Mouse (Mus musculus): ENCODE data around the gene AI481877. TPM values are rescaled to one million over a fixed set of nuclear protein-coding genes. Genes with fewer than 3 reads are reported as not detected.
A peak's percentile ranks its signal among the peaks of the same experiment; 100 is the strongest.

AI481877 gene
- polyA plus RNA-seq, 1 experiment from 2014 or later, result 0.15 TPM

DNA sequence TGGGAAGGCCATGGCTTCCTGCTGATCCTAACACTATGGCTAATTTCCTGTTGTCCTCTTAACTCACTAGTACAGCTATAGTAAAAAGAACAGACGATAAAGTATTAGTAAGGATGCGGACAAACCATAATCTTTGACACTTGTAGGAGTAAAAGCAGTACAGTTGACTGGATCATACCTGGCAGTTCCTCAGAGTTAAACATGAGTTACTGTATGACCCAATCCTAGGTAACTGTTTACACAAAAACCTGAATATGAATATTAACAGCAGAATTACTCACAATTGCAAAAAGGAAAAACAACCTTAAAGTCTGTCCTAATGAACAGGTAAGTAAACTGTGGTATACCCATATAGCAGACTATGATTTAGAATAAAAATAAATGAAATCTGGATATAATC lies 30.9 kb downstream of the AI481877 start:
- Histone ChIP-seq H3K9ac (ENCODE audit: low read length) (no peak overlapping the region), H3K4me2 (ENCODE audit: low read depth, low read length) (no peak overlapping the region), H3K9me3 (replicated peaks; ENCODE audit: control insufficient read depth, low read length) (no peaks in the 10 kb centered on the region), H3K4me3 (replicated peaks; ENCODE audit: low read length) (no peak overlapping the region), H3K27me3 (ENCODE audit: control insufficient read depth, insufficient read depth, low read length) (no peaks in the 10 kb centered on the region), H3K36me3 (ENCODE audit: control insufficient read depth, insufficient read depth, low read length) (no peaks in the 10 kb centered on the region), H3K4me1 (ENCODE audit: control insufficient read depth, insufficient read depth, low read length) (no peaks in the 10 kb centered on the region), H3K27ac (ENCODE audit: low read length) (no peak overlapping the region)
- 69% methylated on average over 2 of the region's 2 CpGs for WGBS
- ATAC-seq (ENCODE audit: insufficient read depth, low FRiP score), result no peak

DNA sequence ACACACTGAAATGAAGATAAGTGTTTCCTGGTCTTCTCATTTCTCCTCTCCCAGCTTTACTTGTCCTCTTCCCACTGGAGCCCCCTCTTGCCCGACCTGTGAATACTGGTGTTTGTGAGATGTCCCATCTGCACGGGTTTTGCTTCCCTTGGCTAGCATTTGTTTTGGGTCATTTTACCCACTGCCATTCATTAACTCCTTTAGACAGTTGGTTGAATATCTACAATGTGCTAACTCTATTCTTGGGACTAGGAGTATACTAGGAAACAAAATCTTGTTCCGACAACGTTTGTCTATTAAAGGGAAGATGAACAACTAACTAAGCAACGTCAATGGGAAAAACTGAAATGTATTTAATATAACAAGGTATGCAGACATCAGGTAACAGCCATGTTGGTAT lies 32.1 kb downstream of the AI481877 start:
- ATAC-seq (ENCODE audit: insufficient read depth, low FRiP score), result no peak
- no peak overlapping the region for H3K4me3 ChIP-seq (replicated peaks; ENCODE audit: low read length)
- no peaks in the 10 kb centered on the region for H3K4me1 ChIP-seq (ENCODE audit: control insufficient read depth, insufficient read depth, low read length)
- no peaks in the 10 kb centered on the region for H3K36me3 ChIP-seq (ENCODE audit: control insufficient read depth, insufficient read depth, low read length)
- H3K27me3 ChIP-seq (ENCODE audit: control insufficient read depth, insufficient read depth, low read length), result no peaks in the 10 kb centered on the region
- WGBS, result 62% methylated on average over 5 of the region's 5 CpGs
- H3K4me2 ChIP-seq (ENCODE audit: low read depth, low read length), result no peak overlapping the region
- no peak overlapping the region for H3K9ac ChIP-seq (ENCODE audit: low read length)
- H3K27ac ChIP-seq (ENCODE audit: low read length), result no peak overlapping the region
- H3K9me3 ChIP-seq (replicated peaks; ENCODE audit: control insufficient read depth, low read length), result no peaks in the 10 kb centered on the region

DNA sequence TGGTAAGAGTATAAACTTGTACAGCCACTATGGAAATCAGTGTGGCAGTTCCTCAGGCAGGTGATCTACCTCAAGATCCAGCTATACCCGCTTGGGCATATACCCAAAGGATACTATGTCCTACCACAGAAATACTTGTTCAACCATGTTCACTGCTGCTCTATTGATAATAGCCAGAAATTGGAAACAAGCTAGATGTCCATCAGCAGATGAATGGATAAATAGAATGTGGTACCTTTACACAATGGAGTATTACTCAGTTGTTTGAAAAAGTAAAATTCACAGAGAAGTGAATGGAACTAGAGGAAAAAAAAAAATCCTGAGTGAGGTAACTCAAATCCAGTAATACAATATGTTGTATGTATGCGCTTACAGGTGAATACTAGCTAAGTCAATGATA lies 34.6 kb downstream of the AI481877 start:
- no peak overlapping the region for H3K4me2 ChIP-seq (ENCODE audit: low read depth, low read length)

DNA sequence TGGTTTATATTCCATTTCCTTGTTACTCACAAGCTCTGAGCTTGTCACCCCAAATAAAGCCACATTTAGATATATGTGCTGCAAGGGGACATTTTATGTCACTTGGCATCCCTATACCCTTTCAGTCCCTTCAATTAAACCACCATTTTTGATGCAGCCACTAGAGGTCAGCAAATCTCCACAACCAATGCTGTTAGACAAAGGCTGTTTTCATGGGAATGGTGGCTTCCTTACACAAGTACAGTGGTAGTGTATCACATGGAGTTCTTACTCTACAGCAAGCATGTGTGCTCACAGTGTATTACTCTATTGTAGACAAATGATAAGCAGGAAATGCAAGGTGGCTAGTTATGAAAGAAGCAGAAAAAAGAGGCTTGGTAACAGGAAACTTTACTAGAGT lies 42.4 kb downstream of the AI481877 start:
- Histone ChIP-seq H3K9ac (ENCODE audit: low read length) (no peak overlapping the region), H3K4me2 (ENCODE audit: low read depth, low read length) (no peak overlapping the region), H3K9me3 (replicated peaks; ENCODE audit: control insufficient read depth, low read length) (no peaks in the 10 kb centered on the region), H3K4me3 (replicated peaks; ENCODE audit: low read length) (no peak overlapping the region), H3K27ac (ENCODE audit: low read length) (no peak overlapping the region), H3K4me1 (ENCODE audit: control insufficient read depth, insufficient read depth, low read length) (no peaks in the 10 kb centered on the region), H3K36me3 (ENCODE audit: control insufficient read depth, insufficient read depth, low read length) (no peaks in the 10 kb centered on the region), H3K27me3 (ENCODE audit: control insufficient read depth, insufficient read depth, low read length) (no peaks in the 10 kb centered on the region)
- peak; percentile 68; the same call in 1 of the 2 replicates for ATAC-seq (ENCODE audit: insufficient read depth, low FRiP score)

More for the DNA sequence above, 34.6 kb downstream of the AI481877 start:
- Histone ChIP-seq H3K4me1 (ENCODE audit: control insufficient read depth, insufficient read depth, low read length) (no peaks in the 10 kb centered on the region), H3K4me3 (replicated peaks; ENCODE audit: low read length) (no peak overlapping the region), H3K9ac (ENCODE audit: low read length) (no peak overlapping the region), H3K9me3 (replicated peaks; ENCODE audit: control insufficient read depth, low read length) (no peaks in the 10 kb centered on the region), H3K27ac (ENCODE audit: low read length) (no peak overlapping the region), H3K36me3 (ENCODE audit: control insufficient read depth, insufficient read depth, low read length) (no peaks in the 10 kb centered on the region), H3K27me3 (ENCODE audit: control insufficient read depth, insufficient read depth, low read length) (no peaks in the 10 kb centered on the region)
- no peak for ATAC-seq (ENCODE audit: insufficient read depth, low FRiP score)
- 89% methylated on average over 2 of the region's 2 CpGs for WGBS

DNA sequence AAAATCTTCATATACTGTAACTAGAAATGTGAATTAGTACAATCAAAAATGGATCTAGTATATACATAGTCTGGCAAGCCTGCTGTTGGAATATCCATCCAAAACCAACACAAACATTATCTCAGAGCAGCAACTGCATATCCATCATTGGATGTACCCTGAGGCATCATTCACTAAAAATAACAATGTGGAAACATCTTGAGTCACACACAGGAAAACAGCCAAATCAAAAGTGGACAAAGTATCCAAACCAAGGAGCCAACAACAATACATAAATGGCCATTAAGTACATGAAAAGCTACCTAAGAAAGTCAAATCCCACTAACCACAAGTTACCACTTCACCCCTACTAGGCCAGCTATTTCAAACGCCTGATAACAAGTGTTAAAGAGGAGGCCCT lies 49.4 kb downstream of the AI481877 start:
- H3K9ac ChIP-seq (ENCODE audit: low read length), result no peak overlapping the region
- ATAC-seq (ENCODE audit: insufficient read depth, low FRiP score), result no peak
- no peak overlapping the region for H3K27ac ChIP-seq (ENCODE audit: low read length)
- H3K27me3 ChIP-seq (ENCODE audit: control insufficient read depth, insufficient read depth, low read length), result no peaks in the 10 kb centered on the region
- no peak overlapping the region for H3K4me2 ChIP-seq (ENCODE audit: low read depth, low read length)
- 47% methylated on average over 1 of the region's 1 CpGs for WGBS
- H3K9me3 ChIP-seq (replicated peaks; ENCODE audit: control insufficient read depth, low read length), result no peaks in the 10 kb centered on the region
- no peaks in the 10 kb centered on the region for H3K4me1 ChIP-seq (ENCODE audit: control insufficient read depth, insufficient read depth, low read length)
- no peak overlapping the region for H3K4me3 ChIP-seq (replicated peaks; ENCODE audit: low read length)
- H3K36me3 ChIP-seq (ENCODE audit: control insufficient read depth, insufficient read depth, low read length), result no peaks in the 10 kb centered on the region

DNA sequence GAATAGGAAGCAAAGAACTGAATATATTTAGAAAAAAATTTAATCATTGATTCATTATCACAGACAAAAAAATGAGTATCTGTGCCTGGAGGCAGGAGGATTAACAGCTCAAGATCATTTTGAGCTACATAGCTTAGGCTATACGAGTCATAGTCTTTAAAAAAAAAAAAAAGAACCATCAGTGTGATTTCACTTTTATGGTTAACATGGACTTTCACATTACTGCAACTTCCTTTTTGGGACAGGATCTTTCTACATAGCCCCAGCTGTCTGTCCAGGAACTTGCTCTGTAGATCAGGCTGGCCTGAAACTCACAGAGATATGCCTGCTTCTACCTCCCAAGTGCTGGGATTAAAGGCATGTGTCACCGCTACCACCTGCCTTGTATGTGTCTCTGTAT lies 55.4 kb downstream of the AI481877 start:
- Histone ChIP-seq H3K4me3 (replicated peaks; ENCODE audit: low read length) (no peak overlapping the region), H3K4me2 (ENCODE audit: low read depth, low read length) (no peak overlapping the region), H3K9ac (ENCODE audit: low read length) (no peak overlapping the region), H3K9me3 (replicated peaks; ENCODE audit: control insufficient read depth, low read length) (no peaks in the 10 kb centered on the region), H3K27me3 (ENCODE audit: control insufficient read depth, insufficient read depth, low read length) (no peaks in the 10 kb centered on the region), H3K4me1 (ENCODE audit: control insufficient read depth, insufficient read depth, low read length) (no peaks in the 10 kb centered on the region), H3K36me3 (ENCODE audit: control insufficient read depth, insufficient read depth, low read length) (no peaks in the 10 kb centered on the region), H3K27ac (ENCODE audit: low read length) (no peak overlapping the region)
- no peak for ATAC-seq (ENCODE audit: insufficient read depth, low FRiP score)
- 69% methylated on average over 2 of the region's 2 CpGs for WGBS

DNA sequence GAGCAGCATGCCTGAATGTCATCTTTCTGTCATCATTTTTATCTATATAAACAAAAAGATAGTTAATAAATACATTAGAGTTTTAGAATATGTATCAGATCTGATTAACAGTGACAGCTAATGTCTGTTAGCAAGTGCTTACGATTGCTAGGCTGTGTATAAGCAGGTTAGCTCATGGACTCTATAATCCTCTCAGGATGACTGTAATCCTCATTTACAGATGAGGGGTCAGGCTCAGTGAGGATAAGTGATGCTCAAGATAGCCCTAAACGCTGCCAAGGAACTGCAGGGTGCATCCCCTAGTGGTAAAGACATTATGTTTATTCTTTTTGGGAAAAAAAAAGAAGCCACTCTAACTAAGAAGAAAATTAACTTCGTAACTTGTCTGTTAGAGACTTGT lies 69.5 kb downstream of the AI481877 start:
- no peak overlapping the region for H3K9ac ChIP-seq (ENCODE audit: low read length)
- no peaks in the 10 kb centered on the region for H3K4me1 ChIP-seq (ENCODE audit: control insufficient read depth, insufficient read depth, low read length)
- no peaks in the 10 kb centered on the region for H3K36me3 ChIP-seq (ENCODE audit: control insufficient read depth, insufficient read depth, low read length)
- H3K4me3 ChIP-seq (replicated peaks; ENCODE audit: low read length), result no peak overlapping the region
- H3K4me2 ChIP-seq (ENCODE audit: low read depth, low read length), result no peak overlapping the region
- 49% methylated on average over 3 of the region's 3 CpGs for WGBS
- H3K27ac ChIP-seq (ENCODE audit: low read length), result no peak overlapping the region
- H3K9me3 ChIP-seq (replicated peaks; ENCODE audit: control insufficient read depth, low read length), result no peaks in the 10 kb centered on the region
- ATAC-seq (ENCODE audit: insufficient read depth, low FRiP score), result no peak
- H3K27me3 ChIP-seq (ENCODE audit: control insufficient read depth, insufficient read depth, low read length), result no peaks in the 10 kb centered on the region

DNA sequence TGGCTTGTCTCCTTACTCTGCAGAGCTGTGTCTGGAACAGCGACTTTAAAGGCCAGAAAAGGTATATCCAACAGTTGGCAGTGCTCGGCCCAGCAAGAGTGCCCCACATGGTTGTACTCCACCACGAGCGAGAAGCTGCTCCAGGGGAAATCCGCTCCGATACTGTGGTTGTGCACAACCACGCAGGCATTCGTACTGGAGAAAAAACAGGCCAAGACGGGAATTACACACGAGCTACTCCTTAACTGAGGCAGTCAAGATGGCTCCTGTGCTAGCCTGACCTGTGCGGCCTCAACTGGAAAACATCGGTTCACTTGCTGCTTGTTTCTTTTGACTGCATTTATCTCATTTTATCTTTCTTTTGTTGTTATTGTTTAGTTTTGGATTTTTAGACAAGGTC lies 76.3 kb downstream of the AI481877 start:
- H3K27me3 ChIP-seq (ENCODE audit: control insufficient read depth, insufficient read depth, low read length), result no peaks in the 10 kb centered on the region
- H3K36me3 ChIP-seq (ENCODE audit: control insufficient read depth, insufficient read depth, low read length), result no peaks in the 10 kb centered on the region
- H3K9ac ChIP-seq (ENCODE audit: low read length), result no peak overlapping the region
- no peaks in the 10 kb centered on the region for H3K9me3 ChIP-seq (replicated peaks; ENCODE audit: control insufficient read depth, low read length)
- WGBS, result 74% methylated on average over 12 of the region's 12 CpGs
- no peak overlapping the region for H3K4me3 ChIP-seq (replicated peaks; ENCODE audit: low read length)
- no peak for ATAC-seq (ENCODE audit: insufficient read depth, low FRiP score)
- no peaks in the 10 kb centered on the region for H3K4me1 ChIP-seq (ENCODE audit: control insufficient read depth, insufficient read depth, low read length)
- H3K4me2 ChIP-seq (ENCODE audit: low read depth, low read length), result no peak overlapping the region
- no peak overlapping the region for H3K27ac ChIP-seq (ENCODE audit: low read length)

DNA sequence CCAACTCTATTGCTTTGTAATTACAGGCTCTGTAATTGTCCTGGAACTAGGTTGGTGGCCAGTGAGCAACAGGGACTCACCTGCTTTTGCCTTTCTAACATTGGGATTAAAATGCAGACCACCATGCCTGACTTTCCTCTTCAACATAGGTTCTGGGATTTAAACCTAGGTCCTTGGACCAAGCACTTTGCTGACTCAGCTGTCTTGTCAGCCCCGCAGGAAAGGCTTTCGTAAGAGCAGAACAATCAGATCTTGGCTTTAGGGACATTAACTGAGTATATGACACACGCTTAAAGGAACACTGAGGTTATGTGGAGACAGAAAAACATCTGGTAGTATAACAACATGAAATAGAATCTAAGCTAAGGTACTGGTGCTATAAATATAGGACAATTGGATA lies 80.9 kb downstream of the AI481877 start:
- ATAC-seq (ENCODE audit: insufficient read depth, low FRiP score), result no peak
- 85% methylated on average over 3 of the region's 3 CpGs for WGBS

DNA sequence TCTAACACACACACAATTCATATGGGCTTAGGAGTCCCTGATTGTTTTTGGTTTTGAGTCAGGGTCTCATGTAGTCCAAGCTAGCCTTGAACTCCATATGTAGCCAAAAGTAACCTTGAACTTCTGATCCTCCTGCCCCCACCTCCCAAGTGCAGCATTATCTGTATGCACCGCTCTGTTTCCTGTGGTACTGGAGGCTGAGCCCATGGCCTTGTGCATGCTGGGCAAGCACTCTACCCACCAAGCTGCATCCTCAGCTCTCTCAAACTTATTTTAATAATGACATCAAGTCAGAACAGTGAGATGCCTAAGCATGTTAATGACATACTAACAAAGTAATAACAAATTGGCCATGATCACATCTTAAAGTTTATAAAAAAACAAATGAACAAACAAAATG lies 87.7 kb downstream of the AI481877 start:
- Histone ChIP-seq H3K9ac (ENCODE audit: low read length) (no peak overlapping the region), H3K9me3 (replicated peaks; ENCODE audit: control insufficient read depth, low read length) (no peaks in the 10 kb centered on the region), H3K4me1 (ENCODE audit: control insufficient read depth, insufficient read depth, low read length) (no peaks in the 10 kb centered on the region), H3K4me2 (ENCODE audit: low read depth, low read length) (no peak overlapping the region), H3K27me3 (ENCODE audit: control insufficient read depth, insufficient read depth, low read length) (no peaks in the 10 kb centered on the region), H3K27ac (ENCODE audit: low read length) (no peak overlapping the region), H3K4me3 (replicated peaks; ENCODE audit: low read length) (no peak overlapping the region), H3K36me3 (ENCODE audit: control insufficient read depth, insufficient read depth, low read length) (no peaks in the 10 kb centered on the region)
- 94% methylated on average over 1 of the region's 1 CpGs for WGBS
- ATAC-seq (ENCODE audit: insufficient read depth, low FRiP score), result no peak

More for the DNA sequence above, 80.9 kb downstream of the AI481877 start:
- Histone ChIP-seq H3K27me3 (ENCODE audit: control insufficient read depth, insufficient read depth, low read length) (no peaks in the 10 kb centered on the region), H3K9ac (ENCODE audit: low read length) (no peak overlapping the region), H3K4me2 (ENCODE audit: low read depth, low read length) (no peak overlapping the region), H3K27ac (ENCODE audit: low read length) (no peak overlapping the region), H3K4me1 (ENCODE audit: control insufficient read depth, insufficient read depth, low read length) (no peaks in the 10 kb centered on the region), H3K4me3 (replicated peaks; ENCODE audit: low read length) (no peak overlapping the region), H3K9me3 (replicated peaks; ENCODE audit: control insufficient read depth, low read length) (no peaks in the 10 kb centered on the region), H3K36me3 (ENCODE audit: control insufficient read depth, insufficient read depth, low read length) (no peaks in the 10 kb centered on the region)
